Mouse (Mus musculus) E14TG2a.4 (cell line): ENCODE measurements around the gene Vwa3b.

Experiments
- CTCF ChIP-seq: conservative IDR thresholded peaks from 2 replicates; pipeline ENCODE4 v1.5.1; 2014; ENCODE audit warnings: low read length
- NANOG ChIP-seq: IDR thresholded peaks from 2 replicates; pipeline ENCODE4 v1.6.1; 2014; ENCODE audit warnings: borderline replicate concordance, low read length, mixed read lengths
- POU5F1 ChIP-seq: IDR thresholded peaks from 2 replicates; pipeline ENCODE4 v1.6.1; 2014; ENCODE audit warnings: low read length, borderline replicate concordance

GRCm38 (mm10) chr1:37035879-37036278, 9.5 kb downstream of the Vwa3b start:
- TF ChIP-seq CTCF (no peak), NANOG (no peak), POU5F1 (no peak)
